Mouse (Mus musculus) liver, adult 2 months (tissue): Measurements from ENCODE around the gene Sstr4. TPM values are rescaled to one million over a fixed set of nuclear protein-coding genes. Genes with fewer than 3 reads are reported as not detected.

Experiments
- DNase-seq: peaks from one replicate; pipeline ENCODE4 v3.0.0-alpha.2; 2011; ENCODE audit warnings: low read depth, low spot score; ENCODE audit errors: extremely low read depth
- H3K27ac ChIP-seq: fragments of 200-500 bp; replicated peaks from 2 replicates; pipeline ENCODE4 v1.5.1; 2012; ENCODE audit warnings: low read depth, mild to moderate bottlenecking, control low read depth, inconsistent platforms, low read length; ENCODE audit not compliant: insufficient read depth
- H3K27me3 ChIP-seq: fragments of 200-500 bp; 2 replicates; pipeline ENCODE4 v1.6.1; 2012; ENCODE audit warnings: mild to moderate bottlenecking, moderate library complexity, low read length, inconsistent platforms; ENCODE audit not compliant: control insufficient read depth, insufficient read depth
- H3K36me3 ChIP-seq: fragments of 200-500 bp; 2 replicates; pipeline ENCODE4 v1.6.1; 2012; ENCODE audit warnings: low read length, inconsistent platforms; ENCODE audit not compliant: control insufficient read depth, insufficient read depth
- H3K4me1 ChIP-seq: fragments of 200-500 bp; 2 replicates; pipeline ENCODE4 v1.6.1; 2011; ENCODE audit warnings: low read length; ENCODE audit not compliant: control insufficient read depth, insufficient read depth
- H3K4me3 ChIP-seq: fragments of 200-500 bp; 2 replicates; pipeline ENCODE4 v1.5.1; 2011; ENCODE audit warnings: low read depth, mild to moderate bottlenecking, control low read depth, low read length, moderate library complexity; ENCODE audit not compliant: insufficient read depth
- H3K79me2 ChIP-seq: fragments of 200-500 bp; 2 replicates; pipeline ENCODE4 v1.6.1; 2012; ENCODE audit warnings: inconsistent platforms, mild to moderate bottlenecking, low read length, moderate library complexity; ENCODE audit not compliant: control insufficient read depth, insufficient read depth
- H3K9ac ChIP-seq: fragments of 200-500 bp; 2 replicates; pipeline ENCODE4 v1.6.1; 2012; ENCODE audit warnings: low read depth, mild to moderate bottlenecking, control low read depth, inconsistent platforms, low read length
- CTCF ChIP-seq: fragments of 200-500 bp; IDR thresholded peaks from 2 replicates; pipeline ENCODE4 v1.5.1; 2011; ENCODE audit warnings: low read depth, low read length, control low read depth
- POLR2A ChIP-seq: fragments of 200-500 bp; IDR thresholded peaks from 2 replicates; pipeline ENCODE4 v1.6.1; 2011; ENCODE audit warnings: low read length, control low read depth; ENCODE audit not compliant: insufficient read depth; ENCODE audit errors: extremely low read depth
- WGBS: fragments of 180-500 bp; shearing (Covaris S2); methylation state at CpG from one replicate; pipeline ENCODE4 v1.1.7; 2018; 5-methylcytosine and 5-hydroxymethylcytosine counted together
- polyA plus RNA-seq: library from polyadenylated mRNA; depleted of rRNA; stranded (reverse); fragments of >200 nt; gene quantifications from 2 replicates; pipeline ENCODE4 v1.2.3, GENCODE M21; 2012
- total RNA-seq: library from RNA; depleted of rRNA; stranded (reverse); fragments of >200 nt; gene quantifications from 2 replicates; pipeline ENCODE4 v1.2.3, GENCODE M21; 2014

Sstr4 gene
- total and polyA plus RNA-seq, 2 experiments: not detected

GRCm38 (mm10) chr2:148352655-148353054 is 42.5 kb upstream of the Sstr4 start:
- Histone ChIP-seq H3K4me3 (no peak overlapping the region), H3K27me3 (no peaks in the 10 kb centered on the region), H3K79me2 (no peaks in the 10 kb centered on the region), H3K4me1 (no peaks in the 10 kb centered on the region), H3K27ac (no peak overlapping the region), H3K36me3 (no peaks in the 10 kb centered on the region), H3K9ac (no peak overlapping the region)
- WGBS: 76% methylated on average over 1 of the region's 1 CpGs
- DNase-seq: no peak
- no peak for TF ChIP-seq CTCF
- no peak for TF ChIP-seq POLR2A

GRCm38 (mm10) chr2:148357145-148357544 is 38.0 kb upstream of the Sstr4 start:
- DNase-seq: no peak
- H3K79me2 ChIP-seq: no peaks in the 10 kb centered on the region
- H3K9ac ChIP-seq: no peak overlapping the region
- H3K27ac ChIP-seq: no peak overlapping the region
- TF ChIP-seq POLR2A (no peak), CTCF (no peak)
- H3K4me3 ChIP-seq: no peak overlapping the region
- no peaks in the 10 kb centered on the region for H3K27me3 ChIP-seq
- no peaks in the 10 kb centered on the region for H3K4me1 ChIP-seq
- no peaks in the 10 kb centered on the region for H3K36me3 ChIP-seq
- 88% methylated on average over 1 of the region's 1 CpGs for WGBS

- H3K4me3 ChIP-seq: no peak overlapping the region
- no peaks in the 10 kb centered on the region for H3K36me3 ChIP-seq
- DNase-seq: no peak
- no peak for TF ChIP-seq POLR2A
- no peak overlapping the region for H3K27ac ChIP-seq
- H3K4me1 ChIP-seq: no peaks in the 10 kb centered on the region
- WGBS: 96% methylated on average over 3 of the region's 3 CpGs
- H3K79me2 ChIP-seq: no peaks in the 10 kb centered on the region
- no peak overlapping the region for H3K9ac ChIP-seq
- H3K27me3 ChIP-seq: no peaks in the 10 kb centered on the region
Observed at GRCm38 (mm10) chr2:148364536-148364935, 30.6 kb upstream of the Sstr4 start.

GRCm38 (mm10) chr2:148365227-148365626 is 29.9 kb upstream of the Sstr4 start:
- no peak overlapping the region for H3K27ac ChIP-seq
- TF ChIP-seq POLR2A (no peak), CTCF (no peak)
- 37% methylated on average over 1 of the region's 1 CpGs for WGBS
- H3K36me3 ChIP-seq: no peaks in the 10 kb centered on the region
- no peaks in the 10 kb centered on the region for H3K79me2 ChIP-seq
- no peak overlapping the region for H3K4me3 ChIP-seq
- H3K27me3 ChIP-seq: no peaks in the 10 kb centered on the region
- H3K9ac ChIP-seq: no peak overlapping the region
- no peak for DNase-seq
- H3K4me1 ChIP-seq: no peaks in the 10 kb centered on the region

- H3K79me2 ChIP-seq: no peaks in the 10 kb centered on the region
- no peaks in the 10 kb centered on the region for H3K36me3 ChIP-seq
- DNase-seq: no peak
- no peak overlapping the region for H3K4me3 ChIP-seq
- no peak overlapping the region for H3K27ac ChIP-seq
- H3K27me3 ChIP-seq: no peaks in the 10 kb centered on the region
- 52% methylated on average over 4 of the region's 4 CpGs for WGBS
- TF ChIP-seq CTCF: no peak
- TF ChIP-seq POLR2A: no peak
- no peak overlapping the region for H3K9ac ChIP-seq
- no peaks in the 10 kb centered on the region for H3K4me1 ChIP-seq
Observed at GRCm38 (mm10) chr2:148371743-148372630, 23.2 kb upstream of the Sstr4 start.

- Histone ChIP-seq H3K27me3 (no peaks in the 10 kb centered on the region), H3K9ac (no peak overlapping the region), H3K79me2 (no peaks in the 10 kb centered on the region), H3K4me1 (no peaks in the 10 kb centered on the region), H3K4me3 (no peak overlapping the region), H3K36me3 (no peaks in the 10 kb centered on the region), H3K27ac (no peak overlapping the region)
- WGBS: 47% methylated on average over 2 of the region's 2 CpGs
- no peak for TF ChIP-seq POLR2A
- no peak for TF ChIP-seq CTCF
- DNase-seq: no peak
Observed at GRCm38 (mm10) chr2:148373602-148374071, 21.5 kb upstream of the Sstr4 start.
